Mouse (Mus musculus) E14TG2a.4 (cell line): ENCODE results near the gene Dll3.

Experiments used
- CTCF ChIP-seq: conservative IDR thresholded peaks from 2 replicates; pipeline ENCODE4 v1.5.1; 2014; ENCODE audit warnings: low read length
- NANOG ChIP-seq: IDR thresholded peaks from 2 replicates; pipeline ENCODE4 v1.6.1; 2014; ENCODE audit warnings: borderline replicate concordance, low read length, mixed read lengths

DNA sequence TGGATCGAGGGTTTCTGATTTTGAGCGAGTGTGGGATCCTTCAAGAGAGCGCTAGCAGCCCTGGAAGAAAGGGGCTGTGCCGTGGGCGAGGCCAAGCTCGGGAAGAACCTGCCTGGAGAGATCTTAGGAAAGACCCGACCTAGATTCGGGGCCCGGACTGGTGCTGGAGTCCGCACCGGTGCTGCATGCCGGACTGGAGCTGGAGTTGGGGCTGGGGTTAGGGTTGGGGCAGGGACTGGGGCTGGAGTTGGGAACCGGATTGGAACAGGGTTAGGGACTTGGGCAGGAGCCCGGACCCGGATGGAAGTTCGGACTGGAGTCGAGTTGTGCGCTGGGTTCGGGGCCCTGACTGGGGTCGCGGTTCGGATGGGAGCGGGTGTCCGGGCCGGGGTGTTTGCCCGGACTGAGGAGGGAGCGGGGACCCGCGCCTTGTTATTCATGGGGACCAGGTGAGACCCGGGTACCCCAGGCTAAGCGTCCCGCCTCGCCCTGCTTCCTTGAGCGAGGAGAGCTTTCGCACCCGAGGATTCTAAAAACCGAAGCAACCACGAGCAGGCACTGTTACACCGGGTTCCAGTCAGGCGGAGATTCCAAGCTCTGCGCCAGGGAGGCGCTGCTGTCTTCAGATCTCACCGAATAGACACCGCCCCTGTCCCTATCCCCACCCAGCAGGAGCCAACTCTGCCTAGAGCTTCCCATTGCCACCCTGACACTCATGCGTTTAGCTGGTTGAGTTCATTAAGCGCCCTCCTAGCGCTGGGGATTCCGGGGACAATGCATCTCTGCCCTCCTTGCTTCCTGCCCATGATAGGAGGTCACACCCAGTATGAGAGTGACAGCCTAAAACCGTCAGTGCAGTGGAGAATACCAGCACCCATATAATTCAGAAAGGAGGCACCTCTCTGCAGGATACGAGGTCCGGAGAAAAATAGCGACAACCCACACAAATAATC lies 11.1 kb downstream of the Dll3 start, which contains the start of gene Selenov:
- TF ChIP-seq CTCF (no peak), NANOG (no peak)
